Mouse (Mus musculus): ENCODE results near the gene Fancc.

The Fancc gene

DNA sequence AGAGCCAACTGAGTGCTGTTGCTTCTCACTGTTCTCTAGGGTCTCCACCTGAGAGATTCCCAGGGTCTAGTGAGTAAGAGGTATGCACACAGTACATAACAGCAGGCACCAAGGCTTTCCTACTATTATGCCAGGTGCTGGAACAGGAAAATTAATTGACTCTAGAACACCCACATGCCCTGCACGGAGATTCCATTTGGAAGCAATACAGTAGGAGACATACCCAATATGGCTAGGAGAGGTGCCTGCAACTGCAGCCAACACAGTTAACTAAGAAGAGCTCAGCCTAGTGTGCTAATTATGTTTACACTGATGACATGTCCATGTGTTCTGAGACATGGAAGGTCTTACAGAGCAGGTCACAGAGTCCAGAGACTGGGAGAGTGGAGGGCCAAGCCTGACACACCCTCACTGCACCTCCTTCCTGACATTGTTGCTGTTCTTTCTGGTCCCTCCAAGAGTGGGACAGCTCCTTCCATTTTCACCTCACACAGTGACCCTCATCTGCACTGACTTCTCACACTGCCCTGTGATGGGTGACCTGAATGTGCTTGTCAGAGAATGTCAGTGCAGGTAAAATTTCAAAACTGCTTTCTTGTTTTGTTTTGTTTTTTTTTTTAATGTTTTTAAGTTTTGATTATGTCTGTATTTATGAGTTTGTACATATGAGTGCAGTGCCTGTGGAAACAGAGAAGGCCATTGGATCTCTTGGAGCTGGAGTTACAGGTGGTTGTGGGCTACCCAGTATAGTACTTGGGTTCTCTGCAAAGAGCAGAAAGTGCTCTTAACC is 234.7 kb downstream of the Fancc start:
- no peak for DNase-seq (ENCODE audit: low spot score in 2 of 2)

DNA sequence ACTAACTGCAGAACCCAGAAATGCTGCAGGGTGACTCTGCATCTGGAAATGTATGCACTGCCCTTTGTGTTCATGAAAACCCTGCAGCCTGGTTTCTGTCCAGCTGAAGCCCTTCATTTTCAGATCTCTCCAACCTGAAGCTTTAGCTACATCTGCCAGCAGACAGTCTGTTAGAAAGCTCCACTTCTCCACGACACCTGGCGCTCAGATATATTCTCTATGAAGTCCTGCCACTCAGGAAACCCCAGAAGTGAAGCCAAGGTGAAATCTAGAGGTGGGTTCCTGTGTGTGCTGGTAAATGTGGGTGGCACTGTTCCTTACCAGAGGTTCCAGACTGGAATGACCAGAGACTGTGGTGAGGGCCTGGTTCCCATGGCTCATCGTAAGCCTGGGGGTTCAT is 235.4 kb downstream of the Fancc start:
- DNase-seq (ENCODE audit: low spot score in 2 of 2): no peak

GRCm38 (mm10) chr13:63260753-63261631 is 236.1 kb downstream of the Fancc start:
- peak in 1 of 2 experiments; percentile 45 for DNase-seq (ENCODE audit: low spot score in 2 of 2)

DNA sequence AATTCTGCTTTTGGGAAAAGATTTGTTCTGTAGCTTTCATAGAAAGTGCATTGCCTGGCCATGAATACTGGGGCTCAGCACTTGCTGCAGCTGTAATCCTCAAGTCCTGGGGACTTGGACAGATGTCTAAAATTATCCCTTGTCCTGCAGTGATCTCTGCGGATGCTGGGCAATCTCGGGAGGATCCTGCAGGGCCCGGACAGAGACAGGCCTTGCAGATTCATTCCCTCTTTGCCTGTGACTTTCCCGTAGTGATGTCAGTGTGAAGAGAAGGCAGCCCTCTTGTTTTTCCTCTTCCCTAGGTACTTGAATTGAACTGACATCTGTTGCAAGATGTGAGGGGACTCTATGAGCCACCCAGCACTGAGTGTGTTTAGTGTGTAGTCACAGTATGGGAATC is 236.9 kb downstream of the Fancc start:
- DNase-seq (ENCODE audit: low spot score in 2 of 2): no peak

DNA sequence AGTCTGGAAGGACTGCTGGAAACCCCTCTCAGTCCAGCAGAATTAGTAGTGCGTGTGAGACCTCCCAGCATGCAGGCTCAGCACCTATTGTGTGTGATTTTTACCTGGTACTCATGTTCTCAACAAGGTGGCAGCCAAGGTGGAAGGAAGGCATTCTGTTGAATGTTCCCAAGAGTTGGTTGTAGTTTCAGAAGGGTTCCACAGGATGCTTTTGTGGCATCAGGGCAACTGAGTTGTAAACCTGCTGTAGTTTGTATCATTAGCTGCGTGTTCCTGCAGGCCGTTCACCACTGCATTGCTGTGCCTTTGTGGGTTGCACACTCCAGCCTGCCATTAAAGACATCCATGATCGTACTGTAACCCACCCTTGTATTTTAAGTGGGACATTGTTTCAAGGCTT is 238.4 kb downstream of the Fancc start:
- DNase-seq (ENCODE audit: low spot score in 2 of 2): no peak

DNA sequence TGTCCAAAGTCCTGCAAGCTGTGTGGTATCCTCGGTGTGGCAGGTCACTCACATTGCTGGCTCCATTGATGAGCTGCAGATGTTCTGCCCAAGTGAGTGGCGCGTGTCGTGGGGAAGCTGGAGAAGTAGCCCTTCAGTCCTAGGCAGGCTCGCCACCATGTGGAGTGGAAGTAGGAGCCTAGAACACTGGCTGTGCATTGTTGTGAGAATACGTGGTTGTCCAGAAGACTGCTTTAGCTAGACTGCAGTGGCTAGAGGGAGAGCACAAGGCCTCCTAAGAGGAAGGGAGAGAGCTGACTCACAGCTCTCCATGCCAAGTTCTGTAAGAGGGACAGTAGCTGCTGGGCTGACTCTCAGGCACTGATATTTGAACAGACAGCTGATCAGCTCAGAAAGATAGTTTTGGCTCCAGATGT is 238.9 kb downstream of the Fancc start:
- no peak for DNase-seq (ENCODE audit: low spot score in 2 of 2)

DNA sequence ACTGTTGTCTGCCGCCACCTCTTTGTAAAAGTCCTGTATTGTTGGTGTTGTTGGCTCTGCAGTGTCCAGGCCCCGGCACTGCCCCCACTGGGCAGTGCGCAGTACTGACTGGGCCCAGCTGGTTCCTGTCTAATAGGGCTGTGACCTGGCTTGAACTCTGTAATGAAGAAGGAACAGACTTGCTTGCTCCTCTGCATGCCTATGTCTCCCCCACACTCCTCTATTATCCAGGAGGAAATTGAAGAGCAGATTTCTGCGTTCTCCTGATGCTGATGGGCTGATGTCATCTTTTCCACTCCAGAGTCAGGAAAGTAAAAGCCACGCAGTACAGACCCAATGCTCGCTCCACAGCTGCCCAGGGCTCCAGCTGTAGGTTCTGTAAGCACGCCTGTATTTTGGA is 240.3 kb downstream of the Fancc start:
- DNase-seq (ENCODE audit: low spot score in 2 of 2): no peak

DNA sequence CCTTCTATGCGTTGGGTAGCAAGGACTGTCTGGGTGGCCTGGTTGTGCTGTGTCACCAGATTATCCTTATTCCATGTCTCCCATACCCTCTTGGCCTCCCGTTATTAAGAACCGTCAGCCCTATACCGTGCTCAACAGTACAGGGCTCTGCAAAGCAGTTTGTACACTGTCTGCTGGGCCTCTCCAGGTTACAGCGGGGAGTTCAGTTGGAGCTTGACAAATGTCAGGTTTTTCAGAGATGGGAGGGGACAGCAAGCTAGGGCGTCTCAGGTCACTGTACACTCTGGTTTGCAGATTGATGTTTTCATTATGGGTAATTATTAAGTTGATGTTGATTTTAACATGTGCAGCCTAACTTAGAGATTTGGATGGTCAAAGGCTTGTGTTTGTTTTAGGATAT is 240.9 kb downstream of the Fancc start:
- no peak for DNase-seq (ENCODE audit: low spot score in 2 of 2)

DNA sequence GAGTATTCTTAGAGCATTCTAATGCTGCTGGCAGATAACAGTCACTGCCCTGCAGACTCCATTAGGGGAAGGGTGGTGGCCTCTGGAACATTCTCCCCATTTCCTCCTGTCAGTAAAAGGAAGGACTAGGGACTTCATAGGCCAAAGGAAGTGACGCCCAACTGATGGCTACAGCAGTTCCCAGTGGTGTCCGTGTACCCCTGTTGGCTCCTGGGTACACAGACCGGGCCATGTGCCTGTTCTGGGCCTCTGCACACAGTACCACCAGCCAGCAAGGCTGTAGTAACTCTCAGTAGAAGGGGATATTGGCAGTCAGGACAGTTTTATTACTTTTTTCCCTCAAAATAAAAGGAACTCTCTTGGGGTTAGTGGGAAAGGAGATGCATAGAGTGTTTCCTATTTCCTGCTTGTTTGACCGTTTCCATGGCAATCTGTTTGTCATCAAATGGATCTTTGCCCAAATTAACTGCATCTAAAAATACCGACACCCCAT is 241.5 kb downstream of the Fancc start:
- DNase-seq (ENCODE audit: low spot score in 2 of 2): no peak

DNA sequence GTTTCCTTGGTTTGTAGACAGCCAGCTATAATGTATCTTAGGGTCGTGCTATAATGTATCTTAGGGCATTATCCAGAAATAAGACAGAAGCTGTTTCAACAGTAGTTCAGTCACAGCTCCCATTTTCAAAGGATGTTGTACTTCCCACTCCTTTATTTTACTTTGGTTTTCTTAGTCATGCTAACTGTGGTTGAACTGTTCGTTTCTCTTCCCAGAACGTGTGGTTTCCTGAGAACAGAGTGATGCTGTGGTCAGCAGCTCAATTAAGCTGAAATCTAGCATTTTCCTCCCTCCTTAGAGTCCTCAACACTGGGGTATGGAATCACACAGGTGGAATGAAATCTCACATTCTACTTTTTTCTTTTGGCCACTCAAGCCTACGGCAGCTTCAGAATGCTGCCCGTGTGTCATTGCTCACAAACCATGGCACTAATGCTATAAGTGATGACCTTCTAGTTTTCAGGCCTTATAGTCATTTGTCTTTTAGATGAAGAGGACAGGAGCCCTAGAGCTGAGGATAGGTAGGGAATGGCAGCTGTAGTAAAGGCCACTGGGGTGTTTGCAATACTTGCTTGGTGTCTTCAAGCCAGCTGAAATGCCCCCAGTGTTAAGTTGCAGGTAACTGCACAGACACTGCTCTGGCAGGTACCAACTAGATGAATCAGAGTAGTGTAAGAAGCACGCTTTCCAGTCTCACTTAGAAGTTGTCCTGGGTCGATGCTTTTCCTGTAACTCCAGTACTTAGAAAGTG is 243.0 kb downstream of the Fancc start:
- DNase-seq (ENCODE audit: low spot score in 2 of 2): no peak

DNA sequence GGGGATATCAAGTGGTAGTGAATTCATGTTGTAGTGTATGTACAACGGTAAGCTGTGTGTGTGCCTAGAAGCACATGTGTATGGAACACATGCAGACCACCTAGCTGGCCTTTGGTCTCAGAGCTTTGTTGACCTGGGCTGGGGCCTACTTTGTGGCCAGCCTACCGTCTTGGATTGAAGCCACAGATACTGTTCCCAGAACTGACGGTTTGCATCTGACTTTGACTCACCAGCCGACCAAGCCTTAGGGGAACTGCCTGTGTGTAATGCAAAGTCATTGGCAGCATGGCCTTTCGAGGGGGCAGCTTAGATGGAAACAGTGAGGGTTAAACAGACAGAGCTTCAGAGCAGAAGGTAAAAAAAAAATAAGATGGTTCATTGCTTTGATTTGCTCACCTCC is 243.9 kb downstream of the Fancc start:
- DNase-seq (ENCODE audit: low spot score in 2 of 2): no peak

- DNase-seq (ENCODE audit: low spot score in 2 of 2): no peak
Observed at GRCm38 (mm10) chr13:63252295-63253010, 244.6 kb downstream of the Fancc start.

GRCm38 (mm10) chr13:63251118-63251889 is 245.8 kb downstream of the Fancc start:
- no peak for DNase-seq (ENCODE audit: low spot score in 2 of 2)

DNA sequence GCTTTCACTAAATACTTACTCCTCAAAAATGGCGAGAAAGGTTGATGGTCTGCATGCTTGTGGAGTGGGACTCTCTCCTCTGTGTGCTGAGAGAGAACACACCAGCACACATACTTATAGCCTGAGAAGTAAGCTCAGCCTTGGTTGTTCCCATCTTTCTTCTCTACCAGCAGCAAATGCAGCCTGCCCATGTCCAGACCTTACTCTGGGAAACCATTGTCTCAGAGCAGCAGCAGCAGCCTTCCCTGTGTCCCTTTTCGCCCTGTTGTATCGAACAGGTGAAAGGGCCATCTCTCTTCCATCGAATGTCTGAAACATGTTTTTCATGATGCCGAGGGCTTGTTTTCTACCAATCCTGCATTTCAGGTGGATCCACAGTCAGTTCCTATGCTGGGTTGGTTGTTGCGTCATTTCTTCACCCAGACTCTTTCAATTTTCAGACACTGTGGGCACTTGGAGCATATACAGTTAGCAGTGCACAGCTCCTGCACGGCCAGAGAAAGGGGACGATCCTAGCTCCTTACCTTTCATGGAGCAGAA is 246.6 kb downstream of the Fancc start:
- DNase-seq (ENCODE audit: low spot score in 2 of 2): no peak

- DNase-seq (ENCODE audit: low spot score in 2 of 2): no peak
Observed at GRCm38 (mm10) chr13:63249741-63250431, 247.2 kb downstream of the Fancc start.

DNA sequence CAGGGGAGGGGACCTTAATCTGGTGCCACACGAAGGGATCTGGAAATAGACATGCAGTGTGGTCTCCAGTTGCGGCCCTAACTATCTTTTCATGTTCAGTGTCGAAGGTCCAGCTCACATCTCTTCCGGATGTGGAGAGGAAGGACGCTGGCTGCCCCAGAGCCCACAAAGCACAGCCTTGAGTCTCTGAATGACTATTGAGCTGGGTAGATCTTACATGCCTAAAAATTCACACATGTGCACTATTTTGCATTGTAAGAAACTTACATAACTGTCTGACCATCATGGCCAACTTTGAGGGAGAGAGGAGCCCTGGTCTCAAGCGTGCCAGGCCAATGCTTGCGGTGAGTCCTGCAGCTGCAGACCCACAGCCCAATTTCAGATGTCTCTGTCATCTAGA is 247.9 kb downstream of the Fancc start:
- DNase-seq (ENCODE audit: low spot score in 2 of 2): no peak

DNA sequence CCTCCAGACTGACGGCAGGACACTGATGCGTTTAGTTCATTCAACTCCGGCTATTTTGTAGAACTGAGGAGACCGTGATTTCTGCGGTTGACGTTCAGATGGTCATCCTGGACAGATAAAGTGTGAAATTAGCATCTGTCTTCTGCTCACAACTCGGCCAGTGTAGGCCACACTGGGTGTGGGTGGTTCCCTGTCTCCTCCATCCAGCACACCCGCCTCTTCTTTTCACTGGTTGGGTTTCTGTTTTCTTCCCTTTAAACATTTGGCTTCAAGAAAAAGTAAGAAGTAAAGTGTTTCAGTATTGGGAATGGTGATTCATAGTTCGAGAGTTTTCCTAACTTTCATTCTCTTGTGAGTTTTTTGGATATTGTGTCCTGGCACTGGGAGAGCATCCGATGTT is 248.8 kb downstream of the Fancc start:
- no peak for DNase-seq (ENCODE audit: low spot score in 2 of 2)

GRCm38 (mm10) chr13:63247631-63248030 is 249.4 kb downstream of the Fancc start:
- no peak for DNase-seq (ENCODE audit: low spot score in 2 of 2)

GRCm38 (mm10) chr13:63247041-63247440 is 250.0 kb downstream of the Fancc start:
- DNase-seq (ENCODE audit: low spot score in 2 of 2): no peak
